Mouse (Mus musculus): ENCODE results near the gene U2af2.
"Not testable (repeated sequence)": the region's sequence is repeated elsewhere in the genome, so short reads cannot be mapped to it uniquely, and the experiment has no call there.

Gene U2af2

DNA sequence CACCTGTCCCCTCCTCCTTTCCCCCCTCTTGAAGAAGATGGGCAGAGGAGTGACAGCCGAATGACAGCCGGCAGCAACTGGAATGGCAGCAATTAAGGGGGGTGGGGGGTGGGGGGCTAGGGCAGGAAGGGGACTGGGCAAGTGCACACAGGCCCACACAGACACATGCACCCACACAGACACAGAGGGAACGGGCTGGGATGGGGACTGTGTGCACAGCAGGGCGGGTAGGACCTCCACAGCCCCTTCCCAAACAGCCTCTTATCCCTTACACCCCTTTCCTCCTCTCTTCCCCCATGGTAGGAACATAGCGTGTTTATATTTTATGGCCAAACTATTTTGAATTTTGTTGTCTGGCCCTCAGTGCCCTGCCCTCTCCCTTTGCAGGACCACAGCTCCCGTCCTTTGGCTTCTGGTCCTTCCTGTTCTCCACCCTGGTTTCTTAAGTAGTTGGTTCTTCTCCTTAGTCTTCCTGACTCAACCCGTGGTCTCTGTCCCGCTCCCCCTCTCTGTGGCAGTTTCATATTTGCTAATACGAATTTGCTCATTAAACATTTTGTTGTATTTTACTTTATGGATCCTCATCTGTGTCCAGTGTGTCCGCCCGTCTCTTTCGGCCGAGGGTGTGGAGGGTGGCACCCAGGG is 17.5 kb downstream of the U2af2 start:
- DNase-seq: not testable (repeated sequence)

DNA sequence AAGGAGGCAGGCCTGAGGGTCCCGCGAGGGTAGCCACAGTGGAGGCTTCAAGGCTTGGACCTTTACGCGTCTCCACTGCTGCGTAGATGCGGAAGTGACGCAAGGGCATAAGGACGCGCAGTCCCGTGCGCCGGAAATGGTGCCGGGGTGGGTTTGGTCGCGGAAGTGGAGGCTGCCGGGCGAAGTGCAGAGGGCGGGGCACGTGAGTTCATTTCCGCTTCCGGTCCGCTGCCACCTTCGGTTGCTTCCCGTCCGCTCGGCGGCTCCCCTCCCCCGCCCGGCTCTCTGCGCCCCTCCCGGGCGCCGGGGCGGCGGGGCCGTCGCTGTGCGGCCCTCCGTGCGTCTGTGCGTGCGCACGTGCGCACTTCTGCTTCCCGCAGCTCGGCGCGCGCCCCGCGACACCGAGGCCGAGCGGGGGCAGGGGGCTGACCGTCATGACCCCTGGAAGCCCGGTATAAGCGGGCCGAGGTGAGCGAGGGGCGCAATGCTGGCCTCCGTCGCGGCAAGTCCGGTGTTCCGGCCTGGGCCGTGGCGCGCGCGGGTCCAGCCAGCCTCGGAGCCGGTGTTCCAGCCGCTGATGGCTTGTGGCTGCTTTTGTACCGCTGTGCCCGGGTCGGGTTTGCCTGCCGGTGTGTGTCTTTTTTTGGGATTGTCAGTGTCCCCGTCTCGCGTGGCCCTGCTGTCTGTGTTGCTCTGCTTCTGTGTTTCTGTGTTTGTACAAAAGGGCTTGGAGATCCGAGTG is 18.2 kb downstream of the U2af2 start, which contains the start of gene Epn1:
Gene Epn1, plus strand, starts transcription at position 226 of the 742 bp plus-strand sequence.
- DNase-seq: peak; percentile 97

DNA sequence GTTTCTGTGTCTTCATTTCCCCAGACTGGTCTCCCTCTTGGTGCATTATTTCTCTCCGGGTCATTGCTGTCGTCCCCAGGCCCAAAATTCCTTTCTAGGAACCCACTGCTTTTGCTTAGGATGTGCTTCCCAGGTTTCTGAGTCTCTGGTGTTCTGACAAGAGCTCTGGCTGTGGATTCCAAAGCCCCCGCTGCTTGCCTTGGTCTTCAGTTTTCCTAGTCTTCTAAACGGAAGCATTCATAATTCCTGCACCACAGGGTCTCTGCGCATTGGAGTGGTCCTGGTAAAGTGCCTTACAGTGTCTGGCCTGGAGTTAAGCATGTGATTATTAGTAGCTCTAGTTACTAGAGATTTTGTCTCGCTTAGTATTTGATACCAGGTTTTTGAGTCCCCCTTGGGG is 18.9 kb downstream of the U2af2 start:
- DNase-seq: no peak

- no peak for DNase-seq
These were observed 19.3 kb downstream of the U2af2 start for GRCm38 (mm10) chr7:5081241-5081640.

- no peak for DNase-seq
These were observed 20.0 kb downstream of the U2af2 start for GRCm38 (mm10) chr7:5081939-5082338.

- no peak for DNase-seq
These were observed 21.6 kb downstream of the U2af2 start for GRCm38 (mm10) chr7:5083325-5084105.

GRCm38 (mm10) chr7:5085512-5085911 is 23.6 kb downstream of the U2af2 start:
- DNase-seq: no peak

DNA sequence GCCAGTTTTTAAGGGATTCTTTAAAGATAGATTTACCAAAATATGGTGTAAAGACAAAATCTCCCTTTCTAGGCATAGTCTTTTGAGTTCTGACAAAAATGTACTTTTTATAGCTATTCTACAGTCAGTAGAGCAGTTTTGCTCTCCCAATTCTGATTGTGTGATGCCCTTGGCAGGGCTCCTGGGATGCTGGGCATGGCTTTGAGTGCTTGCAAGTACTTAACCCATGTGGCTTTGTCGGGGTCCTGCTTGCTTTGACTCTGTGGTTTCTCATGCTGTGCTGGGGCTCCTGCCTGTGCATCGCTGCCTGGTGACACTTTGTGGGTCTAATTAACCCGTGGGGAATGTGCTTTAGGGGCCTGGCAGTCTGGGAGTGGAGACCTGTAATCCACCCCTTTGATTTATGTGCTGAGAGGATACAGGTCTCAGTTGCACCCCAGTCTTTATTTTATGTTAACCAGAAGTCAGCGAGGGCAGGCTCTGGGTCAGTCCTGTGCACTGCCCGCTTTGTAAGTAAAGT is 25.0 kb downstream of the U2af2 start:
- no peak for DNase-seq

- no peak for DNase-seq
These were observed 25.9 kb downstream of the U2af2 start for GRCm38 (mm10) chr7:5087886-5088285.

DNA sequence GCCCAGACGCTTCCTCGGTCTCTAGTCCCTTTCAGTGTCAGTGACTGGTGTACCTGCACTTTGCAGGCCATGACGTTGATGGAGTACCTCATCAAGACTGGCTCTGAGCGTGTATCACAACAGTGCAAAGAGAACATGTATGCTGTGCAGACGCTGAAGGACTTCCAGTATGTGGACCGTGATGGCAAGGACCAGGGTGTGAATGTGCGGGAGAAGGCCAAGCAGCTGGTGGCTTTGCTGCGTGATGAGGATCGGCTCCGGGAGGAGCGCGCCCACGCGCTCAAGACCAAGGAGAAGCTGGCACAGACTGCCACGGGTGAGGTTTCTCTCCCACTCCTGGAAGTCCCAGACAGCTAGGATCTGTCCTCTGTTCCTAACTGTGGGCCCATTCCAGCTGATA is 27.9 kb downstream of the U2af2 start:
- DNase-seq: no peak

- no peak for DNase-seq
These were observed 29.2 kb downstream of the U2af2 start for GRCm38 (mm10) chr7:5091008-5091728.

DNA sequence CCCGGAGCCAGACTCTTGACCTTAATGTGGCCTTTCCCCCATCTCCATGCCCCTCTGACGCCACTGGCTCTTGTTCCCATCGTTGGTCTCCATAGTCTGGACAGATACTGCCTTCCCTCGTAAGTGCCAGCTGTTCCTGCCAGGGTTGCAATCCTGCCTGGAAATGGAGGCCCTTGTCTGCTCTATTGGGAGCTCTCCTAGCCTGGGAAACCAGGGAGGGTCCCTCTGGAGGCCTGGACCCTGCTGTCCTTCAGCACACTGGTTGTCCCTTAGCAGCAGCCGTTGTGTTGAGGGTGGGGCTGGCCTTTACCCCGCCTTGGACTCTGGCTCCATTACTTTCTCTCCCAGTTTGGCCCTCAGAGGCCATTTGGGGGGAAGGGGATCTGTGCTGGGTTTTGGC is 30.4 kb downstream of the U2af2 start:
- no peak for DNase-seq

GRCm38 (mm10) chr7:5092831-5093510 is 31.0 kb downstream of the U2af2 start:
- no peak for DNase-seq

GRCm38 (mm10) chr7:5098769-5099168 is 36.8 kb downstream of the U2af2 start:
- no peak for DNase-seq

DNA sequence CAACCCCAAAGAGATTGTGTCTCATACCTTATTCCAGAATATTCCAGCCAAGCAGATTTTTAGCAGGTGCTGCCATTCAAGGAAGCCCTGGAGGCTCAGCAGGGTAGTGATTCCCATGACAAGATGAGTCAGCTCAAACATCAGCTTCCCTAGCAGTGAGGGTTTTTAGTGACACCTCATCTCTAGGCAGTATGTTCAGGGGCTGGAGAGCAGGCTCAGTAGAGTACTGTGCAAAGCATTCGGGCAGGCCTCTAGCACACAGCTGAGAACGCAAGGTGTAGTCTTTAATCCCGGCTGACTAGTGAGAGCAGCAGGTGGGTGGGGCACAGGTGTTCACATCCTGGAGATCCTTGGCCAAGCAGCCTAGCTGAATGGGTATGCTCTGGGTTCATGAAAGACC is 37.9 kb downstream of the U2af2 start:
- no peak for DNase-seq

DNA sequence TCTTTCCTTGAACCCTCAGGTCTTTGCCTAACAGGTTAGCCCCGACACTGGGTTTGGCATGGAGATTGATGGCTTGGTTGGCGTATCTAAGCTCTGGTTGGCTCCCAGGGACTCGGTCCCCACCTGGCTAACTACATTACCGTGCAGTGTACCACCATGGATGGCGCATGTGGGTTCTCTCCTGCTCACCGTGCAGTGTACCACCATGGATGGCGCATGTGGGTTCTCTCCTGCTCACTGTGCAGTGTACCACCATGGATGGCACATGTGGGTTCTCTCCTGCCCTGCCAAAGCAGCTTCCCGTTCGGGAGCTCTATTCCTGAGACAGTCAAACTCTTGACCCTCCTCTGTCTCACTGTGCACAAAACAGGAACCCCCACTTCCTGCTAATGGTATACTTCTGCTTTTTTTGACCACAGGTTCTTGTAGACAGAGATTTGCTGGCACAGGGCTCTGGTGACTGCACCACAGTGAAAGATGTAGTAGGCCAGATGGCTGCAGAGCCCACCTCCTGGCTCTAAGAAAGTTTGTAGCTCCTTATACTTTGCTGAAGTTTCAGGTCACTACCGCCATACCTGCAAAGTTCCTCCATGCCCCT is 39.2 kb downstream of the U2af2 start:
- no peak for DNase-seq

- DNase-seq: no peak
These were observed 40.6 kb downstream of the U2af2 start for GRCm38 (mm10) chr7:5102564-5102963.

DNA sequence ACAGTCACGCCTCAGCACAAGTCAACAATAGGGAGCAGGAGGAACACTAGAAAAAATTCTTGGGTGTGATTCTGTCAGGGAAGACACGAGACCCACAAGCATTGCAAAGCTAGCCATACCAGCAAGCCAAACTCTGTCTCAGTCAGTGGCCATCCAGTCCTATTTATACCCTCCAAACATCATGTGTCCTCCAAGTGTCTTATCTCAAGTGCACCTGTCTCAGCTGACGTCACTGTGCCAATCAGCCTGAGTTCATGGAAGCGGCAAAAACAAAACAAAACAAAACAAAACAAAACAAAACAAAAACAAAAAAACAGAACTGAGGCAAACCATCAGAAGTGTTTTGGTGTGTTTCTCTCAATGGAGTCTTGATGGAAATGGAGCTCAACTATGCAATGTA is 46.3 kb downstream of the U2af2 start:
- no peak for DNase-seq

GRCm38 (mm10) chr7:5109301-5109700 is 47.4 kb downstream of the U2af2 start:
- DNase-seq: no peak

DNA sequence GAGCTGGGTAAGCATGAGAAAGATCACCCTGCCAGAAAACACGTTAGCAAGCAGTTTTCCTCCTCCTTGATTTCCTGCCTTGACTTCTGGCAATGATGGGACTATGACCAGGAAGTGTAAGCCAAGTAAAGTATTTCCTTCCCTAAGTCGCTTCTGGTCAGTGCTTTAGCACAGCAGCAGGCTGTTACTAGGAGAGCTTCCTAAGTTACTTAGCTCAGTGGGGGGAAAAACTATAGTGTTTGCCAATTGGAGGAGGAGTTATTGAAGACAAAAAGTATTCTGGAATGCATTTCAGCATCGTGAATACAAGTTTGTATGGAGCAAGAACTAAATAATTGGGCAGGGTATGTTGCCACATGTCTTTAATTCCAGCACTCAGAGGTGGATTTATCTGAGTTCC is 50.8 kb downstream of the U2af2 start:
- no peak for DNase-seq

GRCm38 (mm10) chr7:5116850-5117249 is 54.9 kb downstream of the U2af2 start, which contains the start of gene Rfpl4:
Gene Rfpl4 (minus strand): TSS chr7:5116950.
- no peak for DNase-seq

DNA sequence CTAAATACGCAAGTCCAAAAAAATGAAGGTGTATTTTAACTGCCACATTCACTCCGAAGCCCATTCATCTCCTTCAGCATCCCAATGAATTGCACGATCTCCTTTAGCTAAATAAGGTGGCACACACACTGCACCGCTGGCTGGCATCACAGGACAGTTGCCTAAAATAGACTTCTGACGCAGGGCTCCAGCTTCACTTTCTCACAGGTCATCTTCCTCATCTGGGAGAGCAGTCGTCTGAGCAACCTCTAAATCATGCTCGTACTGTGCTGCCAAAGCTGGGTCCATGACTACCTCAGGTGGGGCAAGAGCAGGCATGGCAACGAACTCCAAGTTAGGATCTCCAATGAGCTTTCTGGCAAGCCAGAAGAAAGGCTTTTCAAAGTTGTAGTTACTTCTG is 63.1 kb downstream of the U2af2 start:
- DNase-seq: no peak

Measured in right cerebral cortex, postnatal 4 days (tissue).